Mouse (Mus musculus) MEL (cell line): ENCODE data around the gene Atrip.

ENCODE experiments used
- CHD1 ChIP-seq: IDR thresholded peaks from 2 replicates; pipeline ENCODE4 v1.6.1; 2012; ENCODE audit warnings: low read depth, mild to moderate bottlenecking, inconsistent platforms, low read length, improper control_type of control experiment
- CTCF ChIP-seq, 3 experiments: IDR thresholded peaks in 2 of 3; conservative IDR thresholded peaks in 1 of 3; 2 replicates each; pipeline ENCODE4 v1.5.1; 2011 to 2012; ENCODE audit warnings: low read length in 3 of 3, low read depth in 2 of 3, mild to moderate bottlenecking in 2 of 3, improper control_type of control experiment in 1 of 3, inconsistent platforms in 1 of 3, mixed read lengths in 1 of 3, moderate library complexity in 1 of 3; ENCODE audit not compliant: control insufficient read depth in 1 of 3, insufficient read depth in 1 of 3, poor library complexity in 1 of 3, severe bottlenecking in 1 of 3
- KAT2A ChIP-seq: conservative IDR thresholded peaks from 2 replicates; pipeline ENCODE4 v1.6.1; 2012; ENCODE audit warnings: low read depth, low read length, improper control_type of control experiment, inconsistent platforms
- NRF1 ChIP-seq: IDR thresholded peaks from 2 replicates; pipeline ENCODE4 v1.6.1; 2014; ENCODE audit warnings: low read depth, mild to moderate bottlenecking, inconsistent platforms, low read length, improper control_type of control experiment, moderate library complexity; ENCODE audit not compliant: poor library complexity, insufficient read depth, severe bottlenecking
- POLR2A ChIP-seq, 2 experiments: IDR thresholded peaks; 2 replicates each; pipeline ENCODE4 v1.6.1; 2011 to 2012; ENCODE audit warnings: low read length in 2 of 2, mild to moderate bottlenecking in 2 of 2, control low read depth in 1 of 2, improper control_type of control experiment in 1 of 2, low read depth in 1 of 2, moderate library complexity in 1 of 2; ENCODE audit not compliant: control insufficient read depth in 1 of 2, insufficient read depth in 1 of 2, poor library complexity in 1 of 2
- POLR2AphosphoS2 ChIP-seq: IDR thresholded peaks from 2 replicates; pipeline ENCODE4 v1.6.1; 2011; ENCODE audit warnings: low read length, improper control_type of control experiment
- POLR2AphosphoS5 ChIP-seq: IDR thresholded peaks from 2 replicates; pipeline ENCODE4 v1.6.1; 2012; ENCODE audit warnings: low read depth, borderline replicate concordance, mild to moderate bottlenecking, inconsistent platforms, low read length, moderate library complexity, mixed read lengths
- USF1 ChIP-seq: IDR thresholded peaks from 2 replicates; pipeline ENCODE4 v1.6.1; 2014; ENCODE audit warnings: low read depth, mild to moderate bottlenecking, inconsistent platforms, low read length, improper control_type of control experiment, moderate library complexity
- USF2 ChIP-seq, 2 experiments: IDR thresholded peaks; 2 replicates each; pipeline ENCODE4 v1.6.1; 2011 to 2012; ENCODE audit warnings: improper control_type of control experiment in 2 of 2, low read length in 2 of 2, borderline replicate concordance in 1 of 2, inconsistent platforms in 1 of 2, low read depth in 1 of 2, mild to moderate bottlenecking in 1 of 2; ENCODE audit not compliant: insufficient read depth in 1 of 2

DNA sequence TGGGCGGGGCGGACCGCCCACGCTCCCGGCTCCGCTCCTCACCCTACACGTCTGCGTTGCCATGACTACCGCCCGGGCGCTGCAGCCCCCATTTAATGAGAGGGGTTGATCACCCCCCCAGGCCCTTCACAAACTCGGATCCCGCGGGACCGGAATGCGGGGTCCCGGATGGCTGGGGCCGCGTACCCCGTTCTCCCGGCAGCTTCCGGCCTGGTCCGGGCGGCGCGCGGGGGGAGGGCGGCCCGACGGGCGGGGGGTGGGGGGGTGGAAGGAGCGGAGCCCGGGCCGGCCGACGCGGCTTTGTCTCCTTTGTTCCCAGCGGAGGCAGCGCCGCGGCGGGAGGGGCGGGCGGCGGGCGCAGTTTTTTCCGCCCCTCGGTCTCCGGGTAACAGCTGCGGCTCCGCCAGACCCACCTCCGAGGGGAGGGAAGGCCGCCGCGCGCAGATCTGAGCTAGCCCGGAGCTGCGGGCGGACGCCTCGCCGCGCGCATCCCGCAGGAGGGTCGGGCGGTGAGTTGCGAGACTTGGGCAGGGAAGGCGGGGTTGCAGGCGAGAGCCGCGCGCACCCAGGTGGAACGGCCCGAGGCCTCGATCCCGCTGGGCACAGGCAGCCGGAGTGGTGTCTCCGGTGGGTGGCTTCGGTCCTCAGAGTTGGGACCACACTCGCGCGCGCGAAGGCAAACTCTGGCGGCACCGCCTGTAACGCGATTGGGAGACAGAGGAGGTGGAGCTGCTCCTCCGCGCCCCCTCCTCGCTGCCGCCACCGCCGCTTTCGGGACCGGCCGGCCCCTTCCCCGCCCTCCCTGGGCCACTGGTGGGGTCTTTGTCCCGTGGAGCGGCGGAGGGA lies 21.4 kb upstream of the Atrip start, which contains the start of gene Plxnb1:
- TF ChIP-seq NRF1 (no peak), CHD1 (no peak), CTCF (IDR thresholded peaks at IDR 0.05 in 2 of 3, conservative IDR thresholded peaks at IDR 0.05 in 1 of 3; ENCODE audit: control insufficient read depth in 1 of 3, insufficient read depth in 1 of 3, low read depth in 2 of 3, low read length in 3 of 3, poor library complexity in 1 of 3, severe bottlenecking in 1 of 3) (no peak), USF1 (no peak), KAT2A (no peak), POLR2A (IDR thresholded peaks at IDR 0.05; ENCODE audit: control insufficient read depth in 1 of 2, insufficient read depth in 1 of 2, low read depth in 1 of 2, low read length in 2 of 2, poor library complexity in 1 of 2) (no peak), POLR2AphosphoS5 (no peak), USF2 (IDR thresholded peaks at IDR 0.05; ENCODE audit: borderline replicate concordance in 1 of 2, insufficient read depth in 1 of 2, low read depth in 1 of 2, low read length in 2 of 2) (no peak), POLR2AphosphoS2 (no peak)
